Mouse (Mus musculus) lung, adult 18-20 months (tissue): Measurements from ENCODE around the gene Psmd12.

Experiments used
- DNase-seq, 2 experiments: peaks; one replicate each; pipeline ENCODE4 v3.0.0; 2022; ENCODE audit warnings: mixed read lengths in 2 of 2

Psmd12 gene

DNA sequence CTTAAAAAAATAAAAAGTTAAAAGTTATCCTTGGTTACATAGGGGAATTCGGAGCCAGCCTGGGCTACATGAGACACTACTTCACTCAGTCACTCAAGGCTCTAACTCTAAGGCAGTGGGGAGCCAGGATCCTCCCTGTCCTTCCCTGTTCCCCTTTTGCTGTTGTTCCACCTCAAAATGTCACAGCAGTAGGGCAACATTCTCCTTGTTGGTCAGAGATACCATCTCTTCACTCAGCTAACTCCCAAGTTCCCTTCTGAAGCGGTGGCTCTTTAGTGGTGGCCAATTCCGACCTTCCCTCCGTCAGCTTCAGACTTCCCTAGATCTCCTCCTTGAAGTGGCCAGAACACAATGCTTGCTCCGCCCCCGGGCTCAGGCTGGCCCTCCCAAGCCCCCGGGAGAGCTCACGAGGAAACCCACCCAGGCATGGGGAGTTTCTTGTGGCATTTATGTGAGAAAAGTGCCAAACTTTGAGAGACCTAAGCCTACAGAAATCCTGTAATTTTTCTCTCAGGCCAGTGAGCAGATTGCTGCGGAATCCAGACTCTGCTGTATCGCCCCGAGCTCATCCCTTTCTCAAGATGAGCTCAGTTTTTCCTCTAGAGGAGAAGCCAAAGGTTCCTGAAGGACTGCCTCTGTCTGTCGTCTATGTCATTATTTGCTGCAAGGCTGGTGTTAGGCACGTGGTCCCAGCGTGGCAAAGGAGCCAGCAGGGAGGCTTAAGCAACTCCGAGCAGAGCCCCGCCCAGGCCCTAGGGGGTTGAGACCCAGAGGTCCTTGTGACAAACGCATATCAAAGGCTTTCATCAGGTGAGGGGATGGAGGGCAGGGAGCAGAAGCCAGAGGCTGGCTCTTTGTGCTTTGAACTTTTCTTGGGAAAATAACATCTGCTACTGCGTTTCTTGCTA lies 31.3 kb downstream of the Psmd12 start:
- peak; percentile 49 for DNase-seq

DNA sequence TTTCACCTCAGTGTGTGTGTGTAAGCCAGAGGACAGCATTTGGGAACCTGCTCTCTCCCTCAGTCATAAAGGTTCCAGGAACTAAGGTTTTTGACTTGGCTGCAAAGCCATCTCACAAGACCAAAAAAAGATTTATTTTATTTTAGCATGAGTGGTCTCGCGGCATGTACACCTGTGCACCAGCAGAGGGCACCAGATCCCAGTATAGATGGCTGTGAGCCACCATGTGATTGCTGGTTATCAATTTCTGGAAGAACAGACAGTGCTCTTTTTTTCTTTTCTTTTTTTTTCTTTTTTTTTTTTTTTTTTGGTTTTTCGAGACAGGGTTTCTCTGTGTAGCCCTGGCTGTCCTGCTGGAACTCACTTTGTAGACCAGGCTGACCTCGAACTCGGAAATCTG lies 32.7 kb downstream of the Psmd12 start:
- peak; percentile 44 to 51 for DNase-seq

DNA sequence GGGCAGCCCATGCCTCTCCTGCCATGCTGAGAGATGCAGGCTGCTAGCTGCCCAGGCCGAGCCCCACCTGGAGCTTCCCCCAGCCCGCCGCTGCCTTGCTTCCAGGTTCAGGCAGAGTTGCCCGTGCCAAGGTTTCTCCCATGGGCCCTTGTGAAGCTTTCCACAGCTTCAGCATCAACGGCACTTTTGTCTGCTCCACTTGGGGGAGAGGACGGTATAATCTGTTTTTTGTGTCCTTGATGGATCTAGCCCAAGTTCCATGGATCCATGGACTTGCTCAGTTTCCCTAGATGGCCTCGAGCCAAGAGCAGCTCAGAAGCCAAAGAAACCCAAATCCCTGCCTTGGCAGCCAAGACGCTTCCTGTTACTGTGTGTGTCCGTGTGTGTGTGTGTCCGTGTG lies 33.8 kb downstream of the Psmd12 start:
- DNase-seq: no peak

DNA sequence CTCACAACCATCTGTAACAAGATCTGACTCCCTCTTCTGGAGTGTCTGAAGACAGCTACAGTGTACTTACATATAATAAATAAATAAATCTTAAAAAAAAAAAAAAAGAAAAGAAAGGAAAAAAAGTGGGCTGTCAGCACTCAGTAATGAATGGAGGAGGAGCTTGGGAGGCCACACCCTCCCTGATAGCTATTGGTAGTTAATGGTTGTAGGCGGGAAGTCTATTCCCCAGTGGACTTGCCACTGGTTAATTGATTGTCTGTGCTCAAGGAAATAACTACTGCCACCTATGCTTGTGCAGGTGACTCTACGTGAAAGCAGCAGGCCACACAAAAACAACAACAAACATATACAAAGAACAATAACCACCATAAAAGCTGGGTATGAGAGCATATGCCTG lies 37.1 kb downstream of the Psmd12 start:
- DNase-seq: no peak

DNA sequence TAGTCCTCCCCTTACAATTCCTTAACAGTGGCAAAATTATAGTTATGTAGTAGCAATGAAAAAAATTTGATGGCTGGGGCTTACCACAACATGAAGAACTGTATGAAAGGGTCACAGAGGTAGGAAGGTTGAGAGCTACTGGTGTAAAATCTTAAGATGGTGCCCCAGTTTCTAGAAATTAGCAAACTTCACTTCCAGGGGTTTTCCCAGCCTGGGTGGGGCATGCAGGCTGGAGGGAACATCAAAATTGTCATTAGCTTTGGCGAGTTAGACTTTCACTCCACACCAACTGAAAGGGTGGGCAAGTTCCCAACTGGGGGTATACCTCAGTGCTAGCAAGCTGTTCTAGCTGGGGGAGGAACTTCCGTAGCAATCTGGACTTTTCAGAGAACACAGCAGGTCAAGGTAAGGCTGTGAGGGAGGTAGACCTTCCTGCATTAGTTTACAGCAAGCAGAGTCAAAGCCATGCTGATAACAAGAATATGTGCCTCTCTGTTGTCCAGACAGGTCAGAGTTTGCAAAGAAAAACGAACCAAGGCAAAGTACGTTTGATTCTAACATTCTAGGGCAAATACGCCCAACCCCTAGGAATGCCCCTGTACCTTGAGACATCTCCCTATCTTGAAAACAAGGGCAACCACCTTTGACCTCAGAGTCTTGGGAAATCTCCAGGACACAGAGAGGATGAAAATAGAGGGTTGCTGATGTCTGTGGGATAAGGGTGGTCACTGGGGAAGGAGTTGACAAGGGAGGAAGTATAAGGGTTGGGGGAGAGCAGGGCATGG lies 39.6 kb downstream of the Psmd12 start:
- DNase-seq: no peak

DNA sequence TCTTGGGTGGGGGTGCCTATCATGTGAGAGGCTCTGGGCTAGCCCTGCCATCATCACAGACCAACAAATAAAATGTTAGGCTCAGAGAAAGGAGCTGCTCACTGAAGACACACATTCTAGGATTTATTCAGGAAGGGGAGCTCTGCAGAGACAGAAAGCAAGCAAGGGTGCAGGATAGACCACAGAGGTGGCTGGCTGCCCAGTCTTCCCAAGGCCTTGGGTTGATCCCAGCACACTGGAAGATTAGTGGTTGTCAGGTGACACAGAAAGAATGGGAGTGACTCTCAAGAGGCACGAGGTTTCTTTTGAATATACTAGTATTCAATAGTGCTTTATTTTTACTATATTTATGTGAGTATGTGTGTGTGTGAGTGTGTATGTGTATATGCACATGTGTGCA lies 41.9 kb downstream of the Psmd12 start:
- DNase-seq: no peak

DNA sequence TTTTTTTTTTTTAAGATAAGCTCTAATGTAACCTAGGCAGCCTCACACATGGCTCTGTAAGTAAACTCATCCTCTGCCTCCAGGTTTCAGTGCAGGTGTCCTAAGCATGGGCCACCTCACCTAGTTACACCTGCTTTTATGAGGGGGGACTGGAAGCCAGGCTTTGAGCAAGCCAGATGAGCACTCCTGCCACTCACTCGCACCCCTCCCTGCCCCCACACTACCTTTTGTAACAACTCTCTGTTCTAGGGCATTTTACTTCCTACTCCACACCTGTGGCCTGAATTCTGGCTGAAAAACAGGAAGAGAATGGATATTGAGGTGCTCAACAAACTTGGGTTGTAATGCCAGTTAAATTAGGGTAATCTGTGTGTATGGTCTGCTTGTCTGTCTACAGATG lies 45.7 kb downstream of the Psmd12 start:
- no peak for DNase-seq

DNA sequence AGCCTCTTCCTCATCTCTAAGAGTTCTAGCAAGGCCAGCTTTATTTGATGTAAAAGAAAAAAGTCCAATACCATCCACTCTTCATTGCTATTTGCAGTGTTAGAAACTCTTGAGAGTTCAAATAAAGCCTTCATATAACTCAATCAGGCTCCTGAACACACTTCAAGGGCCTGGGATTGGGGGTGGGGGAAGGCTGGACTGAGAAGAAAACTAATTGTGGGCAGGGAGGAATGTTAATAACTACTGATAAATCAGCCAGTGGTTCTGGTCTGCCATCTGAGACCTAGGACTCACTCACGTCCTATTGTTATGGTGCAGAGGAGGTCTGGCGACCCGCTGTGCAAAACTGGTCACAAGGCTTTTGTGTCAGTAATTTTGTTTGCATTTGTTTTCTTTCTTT lies 48.3 kb downstream of the Psmd12 start:
- no peak for DNase-seq

DNA sequence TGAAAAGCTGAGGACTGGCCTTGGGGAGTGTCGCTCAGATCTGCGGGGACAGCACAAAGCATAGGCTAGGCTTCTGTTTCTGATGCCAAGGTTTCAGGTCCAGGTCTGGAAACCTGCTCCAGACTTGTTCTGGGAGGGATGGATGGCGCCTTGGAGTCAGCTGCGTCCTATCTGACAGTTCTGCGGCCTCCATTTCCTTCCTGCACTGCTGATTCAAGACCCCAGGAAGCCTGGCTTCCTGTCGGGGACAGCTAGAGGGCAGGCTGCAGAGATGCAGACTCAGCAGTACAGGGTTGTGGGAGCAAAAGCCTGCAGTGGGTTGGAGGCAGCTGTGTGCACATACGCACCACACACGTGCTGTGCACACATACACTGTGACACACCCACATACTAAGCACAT lies 50.0 kb downstream of the Psmd12 start:
- DNase-seq: no peak

DNA sequence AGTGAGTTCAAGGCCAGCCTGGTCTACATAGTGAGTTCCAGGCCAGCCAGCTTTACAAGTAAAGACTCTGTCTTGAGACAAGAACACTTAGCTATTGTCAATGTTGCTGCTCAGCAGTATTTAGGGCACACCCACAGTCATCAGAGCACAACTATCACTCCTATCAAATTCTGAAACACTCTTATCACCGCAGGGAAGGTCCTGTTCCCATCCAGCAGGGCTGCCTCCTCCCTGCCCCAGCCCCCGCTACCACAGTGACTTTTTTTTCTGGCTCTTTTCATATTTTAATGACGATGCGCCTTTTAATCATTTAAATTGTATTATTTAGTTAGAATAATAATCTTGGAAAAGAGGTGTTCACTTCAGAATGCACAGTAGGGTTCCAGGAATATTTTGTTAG lies 52.2 kb downstream of the Psmd12 start:
- DNase-seq: no peak

DNA sequence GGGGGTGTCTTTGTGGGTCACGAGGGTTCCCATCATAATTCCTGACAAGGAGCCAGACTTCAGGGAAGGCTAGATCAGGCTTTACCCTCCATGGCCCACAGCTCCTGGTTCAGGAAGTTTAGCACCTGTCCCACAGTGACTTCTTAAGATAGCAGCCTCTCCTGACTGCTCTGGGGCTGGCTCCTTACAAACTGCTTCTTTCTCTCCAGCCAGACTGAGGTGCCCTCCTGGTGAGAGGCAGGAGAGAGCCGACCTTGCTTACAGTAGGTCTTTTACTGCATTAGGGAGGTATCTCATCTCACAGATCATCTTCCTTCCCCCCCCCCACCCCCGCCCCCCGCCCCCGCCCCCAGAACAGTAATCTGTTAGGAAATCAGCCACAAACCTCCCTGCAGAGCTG lies 53.0 kb downstream of the Psmd12 start:
- DNase-seq: no peak

DNA sequence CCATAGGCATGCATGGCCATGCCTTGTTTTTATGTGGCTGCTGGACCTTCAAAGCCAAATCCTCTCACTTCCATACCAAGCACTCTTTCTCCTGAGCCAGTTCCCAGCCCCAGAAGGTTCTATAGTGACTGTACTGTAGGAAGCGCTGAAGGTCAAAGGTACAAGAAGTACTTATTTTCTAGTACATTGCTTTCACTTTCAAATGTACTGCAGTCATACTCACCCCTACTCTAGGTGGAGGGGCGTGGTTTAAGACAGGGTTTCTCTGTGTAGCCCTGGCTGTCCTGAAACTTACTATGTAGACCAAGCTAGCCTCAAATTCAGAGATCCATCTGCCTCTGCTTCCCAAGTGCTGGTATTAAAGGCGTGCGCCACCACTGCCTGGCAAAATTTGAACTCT lies 59.7 kb downstream of the Psmd12 start:
- DNase-seq: no peak

DNA sequence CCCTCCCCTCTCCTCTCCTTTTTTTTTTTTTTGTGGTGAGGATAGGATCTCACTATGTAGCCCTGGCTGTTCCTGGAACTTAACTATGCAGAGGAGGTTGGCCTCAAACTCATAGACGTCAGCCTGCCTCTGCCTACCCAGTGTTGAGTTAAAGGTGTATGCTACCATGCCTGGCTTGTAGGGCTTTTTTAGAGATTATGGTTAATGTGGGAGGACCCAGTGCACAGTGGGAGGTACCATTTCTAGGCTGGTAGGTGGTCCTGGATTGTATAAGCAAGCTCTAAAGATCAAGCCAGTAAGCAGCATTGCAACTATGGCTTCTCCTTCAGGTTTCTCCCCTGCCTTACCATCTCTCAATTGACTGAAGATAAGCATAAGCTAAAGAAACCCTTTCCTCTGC lies 61.1 kb downstream of the Psmd12 start:
- no peak for DNase-seq

DNA sequence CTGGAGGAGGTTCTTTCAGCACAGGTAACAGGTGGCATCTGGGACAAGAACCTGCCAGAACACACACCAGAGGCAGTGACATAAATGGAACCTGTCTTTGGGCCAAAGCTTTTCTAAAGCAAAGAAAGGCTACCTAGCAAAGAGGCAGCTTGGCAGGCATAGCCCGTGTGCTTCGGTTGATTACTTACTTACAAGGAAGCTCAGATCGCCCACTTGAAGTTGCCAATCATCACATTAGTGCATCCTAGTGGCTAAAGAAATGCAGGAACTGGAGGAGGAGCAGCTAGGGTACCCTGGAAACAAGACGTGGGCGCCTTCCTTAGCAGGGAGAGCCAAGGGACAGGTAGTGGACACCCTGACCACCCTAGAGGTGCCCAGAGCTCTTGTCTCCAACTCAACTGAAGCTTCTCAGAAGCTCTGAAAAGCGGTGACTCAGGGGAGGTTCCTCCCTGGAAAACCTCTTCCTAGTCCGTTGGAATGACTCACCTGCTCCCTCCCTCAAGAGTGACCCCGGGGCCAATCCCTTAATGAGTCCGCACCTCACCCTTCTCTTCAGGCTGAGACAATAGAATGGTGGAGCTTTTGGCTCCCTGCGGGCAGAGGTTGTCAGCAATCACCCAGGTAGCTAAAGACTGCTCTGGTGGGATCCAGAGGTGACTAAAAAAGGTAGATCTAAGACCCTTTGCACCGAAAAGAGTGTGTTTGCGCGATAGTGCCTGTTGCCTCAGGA lies 66.6 kb downstream of the Psmd12 start:
- peak; percentile 32 to 62 for DNase-seq

DNA sequence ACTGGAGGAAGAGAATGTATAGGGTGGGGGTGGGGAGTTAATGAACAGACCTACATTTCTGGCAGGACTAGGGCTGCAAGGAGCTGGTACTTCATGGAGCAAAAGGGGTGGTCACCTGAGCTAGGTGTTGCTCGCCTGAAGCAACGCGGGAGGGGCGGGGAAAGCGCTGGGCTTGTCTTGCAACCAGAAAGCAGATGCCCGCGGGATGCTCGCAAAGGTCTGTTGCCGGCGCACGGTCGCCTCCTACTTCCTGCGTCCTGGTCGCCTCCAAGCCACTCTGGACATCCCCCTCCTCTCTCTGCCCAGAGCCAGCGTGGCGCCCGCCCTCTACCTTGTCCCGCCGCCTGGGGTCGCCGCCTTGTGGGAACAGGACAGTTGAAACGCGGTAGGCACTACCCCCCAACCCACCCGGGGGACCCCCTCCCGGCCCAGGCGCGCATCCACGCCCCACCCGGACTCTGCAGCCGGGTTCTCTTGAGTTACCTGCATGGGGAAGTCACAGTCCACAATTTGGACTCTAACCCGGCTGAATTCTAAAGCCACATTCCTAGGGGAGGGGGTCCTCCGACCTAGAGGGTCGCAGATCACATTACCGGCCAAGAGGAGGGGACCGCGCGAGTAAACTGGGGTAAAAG lies 67.5 kb downstream of the Psmd12 start:
- peak; percentile 36 to 46 for DNase-seq

DNA sequence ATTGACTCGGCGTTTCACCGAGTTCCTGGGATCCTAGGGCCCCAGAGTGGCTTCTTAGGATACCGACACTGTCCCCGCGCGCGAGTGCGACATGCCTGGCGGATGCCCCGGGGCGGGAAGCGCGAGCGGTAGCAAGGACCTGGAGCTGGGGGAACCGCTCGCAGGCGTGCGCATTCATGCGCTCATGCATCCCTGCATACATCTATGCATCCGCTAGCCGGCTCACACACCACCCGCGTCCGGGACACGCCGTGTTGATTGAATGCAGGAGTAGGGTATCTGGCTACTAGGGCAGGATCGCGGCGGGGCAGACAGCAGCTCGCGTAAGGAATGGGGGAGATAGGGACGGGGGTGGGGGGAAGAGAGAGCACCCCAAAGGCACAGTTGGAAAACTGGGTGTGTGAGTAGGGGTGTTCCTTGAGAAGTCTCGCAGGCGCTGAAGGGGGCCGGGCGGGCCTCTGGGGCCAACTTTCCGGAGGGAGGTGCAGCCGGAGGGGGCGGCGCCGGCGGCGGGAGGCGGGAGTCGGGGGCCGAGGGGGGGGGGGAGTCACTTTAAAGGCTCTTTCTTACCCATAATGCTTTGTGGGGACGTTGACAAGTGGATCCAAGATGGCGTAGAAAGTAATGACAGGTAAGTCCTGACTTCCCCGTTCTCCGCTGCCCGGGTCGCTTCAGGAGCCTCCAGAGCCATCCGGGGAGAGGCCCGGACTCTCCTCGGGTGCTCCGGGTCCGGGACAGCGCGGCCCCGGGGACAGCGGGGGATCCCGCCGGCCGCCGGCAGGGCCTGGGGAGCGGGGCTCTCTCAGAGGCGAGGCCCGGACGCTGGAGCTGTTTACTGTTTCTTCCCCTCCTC lies 68.3 kb downstream of the Psmd12 start, which contains the start of gene Helz:
Gene Helz (plus strand): TSS at position 580 of the 853 bp plus-strand sequence.
- DNase-seq: peak; percentile 74 to 75

DNA sequence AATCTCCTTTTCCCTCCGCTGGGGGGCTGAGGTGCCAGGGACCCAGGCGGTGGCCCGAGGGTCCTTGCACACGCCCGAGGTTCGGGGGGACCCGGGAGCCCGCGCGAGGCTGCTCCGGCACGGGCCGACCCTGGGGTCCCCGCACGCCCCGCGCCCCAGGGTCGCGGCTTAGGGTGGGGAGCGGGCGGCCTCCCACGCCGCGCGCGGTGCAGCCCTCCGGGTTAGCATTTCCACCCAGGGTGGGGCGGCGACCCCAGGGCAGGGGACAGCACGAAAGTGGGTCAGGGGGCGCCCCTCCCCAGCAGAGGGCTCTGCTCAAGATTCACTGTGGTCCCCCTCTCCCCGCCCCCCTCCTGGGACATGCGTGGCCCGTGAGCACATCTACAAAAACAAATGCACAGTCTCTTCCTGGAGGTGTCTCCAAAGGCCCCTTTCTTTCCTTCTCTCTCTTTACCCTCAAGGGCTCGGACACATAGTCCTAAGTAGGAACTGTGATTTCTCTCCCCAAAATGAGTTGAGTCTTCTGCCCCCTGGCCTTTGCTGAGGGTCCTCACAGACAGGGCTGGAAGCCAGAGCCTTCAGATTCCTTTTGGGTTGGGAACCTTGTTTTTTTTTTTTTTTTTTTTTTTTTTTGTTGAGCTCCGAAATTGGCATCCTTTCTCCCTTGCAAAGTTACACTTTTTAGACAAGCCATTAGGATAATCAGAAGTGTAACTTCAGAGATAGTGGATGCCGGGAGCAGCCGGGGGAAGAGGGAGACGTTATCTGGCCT lies 69.1 kb downstream of the Psmd12 start:
- DNase-seq: peak in 1 of 2 experiments; percentile 11
